Mouse (Mus musculus) midbrain, postnatal 0 days (tissue): ENCODE measurements around the gene Hoxa6. TPM values are rescaled to one million over a fixed set of nuclear protein-coding genes. Genes with fewer than 3 reads are reported as not detected.

Source experiments
- ATAC-seq: fragments of 200-750 bp; cut with Nextera tagmentation; 2 replicates; pipeline ENCODE4 v1.8.0; 2017; ENCODE audit warnings: moderate number of reproducible peaks, mild to moderate bottlenecking, moderate TSS enrichment, moderate library complexity; ENCODE audit not compliant: low FRiP score
- DNase-seq: peaks from one replicate; pipeline ENCODE4 v3.0.0-alpha.2; 2015; ENCODE audit warnings: low spot score
- H3K27ac ChIP-seq: fragments of 300-500 bp; sonication (generic); 2 replicates; pipeline ENCODE4 v1.5.1; 2014; ENCODE audit warnings: low read depth, mild to moderate bottlenecking, low read length, mixed read lengths
- H3K27me3 ChIP-seq: fragments of 300-500 bp; sonication (generic); 2 replicates; pipeline ENCODE4 v1.6.1; 2014; ENCODE audit warnings: low read length, control low read depth, mixed read lengths; ENCODE audit not compliant: insufficient read depth
- H3K36me3 ChIP-seq: fragments of 300-500 bp; sonication (generic); 2 replicates; pipeline ENCODE4 v1.6.1; 2014; ENCODE audit warnings: low read length, control low read depth, mixed read lengths; ENCODE audit not compliant: insufficient read depth
- H3K4me1 ChIP-seq: fragments of 300-500 bp; sonication (generic); 2 replicates; pipeline ENCODE4 v1.6.1; 2014; ENCODE audit warnings: mild to moderate bottlenecking, control low read depth, antibody characterized with exemption, low read length, mixed read lengths; ENCODE audit not compliant: insufficient read depth
- H3K4me2 ChIP-seq: fragments of 300-500 bp; sonication (generic); 2 replicates; pipeline ENCODE4 v1.6.1; 2014; ENCODE audit warnings: low read depth, mild to moderate bottlenecking, low read length, mixed read lengths; ENCODE audit not compliant: poor library complexity, severe bottlenecking
- H3K4me3 ChIP-seq: fragments of 300-500 bp; sonication (generic); 2 replicates; pipeline ENCODE4 v1.5.1; 2014; ENCODE audit warnings: low read depth, mild to moderate bottlenecking, low read length, moderate library complexity
- H3K9ac ChIP-seq: fragments of 300-500 bp; sonication (generic); replicated peaks from 2 replicates; pipeline ENCODE4 v1.6.1; 2014; ENCODE audit warnings: mild to moderate bottlenecking, low read length, moderate library complexity, mixed read lengths; ENCODE audit not compliant: poor library complexity, severe bottlenecking
- H3K9me3 ChIP-seq: fragments of 300-500 bp; sonication (generic); 2 replicates; pipeline ENCODE4 v1.6.1; 2016; ENCODE audit warnings: low read length, control low read depth
- CTCF ChIP-seq: IDR thresholded peaks from 2 replicates; pipeline ENCODE4 v1.5.1; 2016; ENCODE audit warnings: antibody characterized with exemption, mild to moderate bottlenecking
- WGBS: fragments of 180-500 bp; shearing (Covaris S2); extraction: QIAGEN DNeasy Blood & Tissue Kit; methylation state at CpG from one replicate; pipeline ENCODE4 v1.1.7; 2014; 5-methylcytosine and 5-hydroxymethylcytosine counted together
- polyA plus RNA-seq: library from polyadenylated mRNA; unstranded; fragments of >200 nt; fragmentation: Nextera tagmentation; extraction: Ambion mirVana; gene quantifications from 2 replicates; pipeline ENCODE4 v1.2.1, GENCODE M21; 2015
- total RNA-seq: library from RNA; depleted of rRNA; stranded (reverse); fragments of >200 nt; gene quantifications from 2 replicates; pipeline ENCODE4 v1.2.3, GENCODE M21; 2014

Gene Hoxa6
- total and polyA plus RNA-seq, 2 experiments from 2014 or later: not detected

- H3K27ac ChIP-seq: no peak overlapping the region
- no peak for ATAC-seq
- no peak for DNase-seq
- no peaks in the 10 kb centered on the region for H3K4me1 ChIP-seq
- no peak overlapping the region for H3K9ac ChIP-seq
- no peaks in the 10 kb centered on the region for H3K36me3 ChIP-seq
- no peak for TF ChIP-seq CTCF
- WGBS: 5% methylated on average over 9 of the region's 9 CpGs
- H3K4me2 ChIP-seq: no peak overlapping the region
- peaks cover 94% of the 10 kb centered on the region for H3K27me3 ChIP-seq
- no peak overlapping the region for H3K4me3 ChIP-seq
- no peaks in the 10 kb centered on the region for H3K9me3 ChIP-seq
Measured at GRCm38 (mm10) chr6:52241001-52241621, 32.6 kb upstream of the Hoxa6 start.

GRCm38 (mm10) chr6:52240389-52241000 is 32.0 kb upstream of the Hoxa6 start, which contains the start of gene Hoxa10:
Gene Hoxa10 (minus strand): TSS chr6:52240854.
- no peak within 1 kb of the TSS for H3K4me3 ChIP-seq
- H3K36me3 ChIP-seq: no peaks in the 10 kb centered on the region
- no peak within 1 kb of the TSS for H3K4me2 ChIP-seq
- DNase-seq: peak; percentile 54
- peak; percentile 69 for TF ChIP-seq CTCF
- ATAC-seq: no peak
- H3K9me3 ChIP-seq: no peaks in the 10 kb centered on the region
- H3K9ac ChIP-seq: no peak within 1 kb of the TSS
- H3K4me1 ChIP-seq: no peaks in the 10 kb centered on the region
- peaks cover 94% of the 10 kb centered on the region for H3K27me3 ChIP-seq
- 1% methylated on average over 35 of the region's 35 CpGs for WGBS
- H3K27ac ChIP-seq: no peak within 1 kb of the TSS

GRCm38 (mm10) chr6:52239625-52240388 is 31.3 kb upstream of the Hoxa6 start:
- no peak for DNase-seq
- 2% methylated on average over 30 of the region's 30 CpGs for WGBS
- ATAC-seq: no peak
- Histone ChIP-seq H3K36me3 (no peaks in the 10 kb centered on the region), H3K9me3 (no peaks in the 10 kb centered on the region), H3K9ac (no peak overlapping the region), H3K27ac (no peak overlapping the region), H3K27me3 (peaks cover 95% of the 10 kb centered on the region), H3K4me2 (no peak overlapping the region), H3K4me1 (no peaks in the 10 kb centered on the region), H3K4me3 (no peak overlapping the region)
- TF ChIP-seq CTCF: no peak

- H3K4me1 ChIP-seq: no peaks in the 10 kb centered on the region
- no peak for DNase-seq
- no peak for TF ChIP-seq CTCF
- H3K9ac ChIP-seq: no peak overlapping the region
- no peaks in the 10 kb centered on the region for H3K9me3 ChIP-seq
- ATAC-seq: no peak
- peaks cover 97% of the 10 kb centered on the region for H3K27me3 ChIP-seq
- 1% methylated on average over 7 of the region's 7 CpGs for WGBS
- no peak overlapping the region for H3K27ac ChIP-seq
- H3K4me2 ChIP-seq: no peak overlapping the region
- H3K36me3 ChIP-seq: no peaks in the 10 kb centered on the region
- H3K4me3 ChIP-seq: no peak overlapping the region
Measured at GRCm38 (mm10) chr6:52238976-52239375, 30.5 kb upstream of the Hoxa6 start.

- Histone ChIP-seq H3K9ac (no peak overlapping the region), H3K27ac (no peak overlapping the region), H3K36me3 (no peaks in the 10 kb centered on the region), H3K4me2 (no peak overlapping the region), H3K4me1 (no peaks in the 10 kb centered on the region), H3K27me3 (peaks cover 96% of the 10 kb centered on the region), H3K4me3 (no peak overlapping the region), H3K9me3 (no peaks in the 10 kb centered on the region)
- DNase-seq: no peak
- no peak for TF ChIP-seq CTCF
- no peak for ATAC-seq
- 2% methylated on average over 7 of the region's 7 CpGs for WGBS
Measured at GRCm38 (mm10) chr6:52238155-52238545, 29.6 kb upstream of the Hoxa6 start.
